Mouse (Mus musculus): ENCODE measurements around the gene Cramp1l.
"Not testable (repeated sequence)": the region's sequence is repeated elsewhere in the genome, so short reads cannot be mapped to it uniquely, and the experiment has no call there.

GRCm38 (mm10) chr17:24942453-24942852 lies 73.1 kb downstream of the Cramp1l start:
- peak; percentile 47 for TF ChIP-seq CTCF (conservative IDR thresholded peaks at IDR 0.05; ENCODE audit: low read length)
- TF ChIP-seq NANOG (IDR thresholded peaks at IDR 0.05; ENCODE audit: borderline replicate concordance, low read length) = not testable (repeated sequence)
